Mouse (Mus musculus): Measurements from ENCODE around the gene Stard7.

GRCm38 (mm10) chr2:127251880-127252527, 18.0 kb upstream of the Stard7 start:
- TF ChIP-seq CTCF (IDR thresholded peaks at IDR 0.05; ENCODE audit: borderline replicate concordance, insufficient read depth, low read length), result no peak
- TF ChIP-seq POLR2A (IDR thresholded peaks at IDR 0.05; ENCODE audit: low read depth, low read length), result no peak

Data from embryonic fibroblast, embryonic 13.5 days (primary cell).